Mouse (Mus musculus): ENCODE measurements around the gene Atg3. TPM values are rescaled to one million over a fixed set of nuclear protein-coding genes. Genes with fewer than 3 reads are reported as not detected.

The Atg3 gene
- polyA plus RNA-seq (2014; fragmentation: Nextera tagmentation; extraction: Ambion mirVana) = 44.4 and 46.3 TPM in 2 replicates

DNA sequence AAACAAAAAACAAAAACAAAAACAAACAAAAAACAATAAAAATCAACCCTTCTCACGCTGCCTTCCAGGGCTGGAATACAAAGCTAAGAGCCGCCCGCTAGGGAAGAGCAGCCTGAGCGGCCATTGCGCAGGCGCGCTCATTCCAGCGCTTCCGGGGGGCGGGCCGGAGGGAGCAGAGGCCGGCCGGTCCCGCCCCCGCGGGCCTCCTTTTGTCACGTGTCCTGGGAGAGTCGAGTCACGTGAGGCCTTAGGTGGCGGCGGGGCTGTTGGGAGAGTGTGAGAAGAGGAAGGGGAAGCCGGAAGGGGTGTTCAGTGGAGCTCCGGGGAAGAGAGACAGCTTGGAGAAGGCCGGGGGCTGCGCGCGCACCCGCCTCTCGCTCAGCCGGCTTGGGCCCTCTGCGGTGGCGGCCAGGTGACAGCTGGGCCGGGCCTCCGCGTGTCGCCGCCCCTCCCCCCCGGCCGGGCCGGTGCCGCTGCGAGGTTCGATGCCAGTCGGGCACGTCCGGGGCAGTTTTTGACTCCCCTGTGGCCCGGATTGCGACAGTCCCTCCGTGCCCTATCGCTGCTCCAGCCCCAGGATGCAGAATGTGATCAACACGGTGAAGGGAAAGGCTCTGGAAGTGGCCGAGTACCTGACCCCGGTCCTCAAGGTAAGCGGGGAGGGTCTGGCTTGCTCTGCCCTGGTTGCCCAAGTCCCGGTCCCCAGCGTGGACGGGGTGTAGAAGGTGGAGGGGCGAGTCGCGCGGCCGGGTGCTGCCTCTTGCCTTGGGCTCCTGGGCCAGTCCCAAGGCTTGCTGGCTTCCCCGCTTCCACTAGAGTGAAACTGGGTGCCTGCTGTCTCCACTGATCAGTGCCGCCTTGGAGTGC, at the start of gene Atg3, which contains the start of gene Slc35a5:
Atg3 (plus strand) TSS at position 264 of the 867 bp plus-strand sequence.
Slc35a5 (minus strand) TSS at position 185 of the 867 bp plus-strand sequence.
- peaks cover 3% of the 10 kb centered on the region; the same call in 1 of the 2 replicates for H3K4me1 ChIP-seq (replicated peaks; ENCODE audit: control insufficient read depth, insufficient read depth, low read length)

DNA sequence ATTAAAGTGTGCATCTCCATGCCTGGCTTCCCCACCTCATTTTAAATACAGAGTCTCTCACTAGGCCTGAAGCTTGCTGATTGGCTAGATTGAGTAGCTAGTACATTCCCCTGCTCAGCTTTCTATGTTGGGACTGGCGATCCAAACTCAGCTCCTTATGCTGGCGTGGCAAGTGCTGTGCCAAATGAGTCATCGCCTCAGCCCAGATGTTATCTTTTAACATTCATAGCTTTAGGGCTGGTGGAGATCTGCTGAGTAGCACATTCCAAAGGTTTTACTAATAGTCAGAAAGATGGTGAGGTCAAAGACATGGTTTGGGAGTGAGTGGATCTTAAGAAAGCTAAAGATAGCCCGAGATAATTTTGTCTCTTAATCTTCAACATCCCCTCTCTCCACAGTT, 48.1 kb upstream of the Atg3 start:
- H3K27me3 ChIP-seq (ENCODE audit: control insufficient read depth, insufficient read depth, low read length) = no peaks in the 10 kb centered on the region
- no peak overlapping the region for H3K27ac ChIP-seq (ENCODE audit: low read depth, low read length)
- no peak overlapping the region for H3K4me3 ChIP-seq (ENCODE audit: low read depth, low read length)
- H3K9ac ChIP-seq (ENCODE audit: low read depth, low read length) = no peak overlapping the region
- DNase-seq (ENCODE audit: low spot score) (no peak), ATAC-seq (ENCODE audit: low FRiP score) (no peak)
- WGBS = 77% methylated on average over 4 of the region's 4 CpGs
- no peaks in the 10 kb centered on the region for H3K4me1 ChIP-seq (replicated peaks; ENCODE audit: control insufficient read depth, insufficient read depth, low read length)
- H3K36me3 ChIP-seq (ENCODE audit: control insufficient read depth, insufficient read depth, low read length) = no peaks in the 10 kb centered on the region
- no peaks in the 10 kb centered on the region for H3K9me3 ChIP-seq (ENCODE audit: control insufficient read depth, low read length)
- H3K4me2 ChIP-seq (replicated peaks; ENCODE audit: low read depth, low read length) = no peak overlapping the region

More for the DNA sequence above, at the start of gene Atg3, which contains the start of gene Slc35a5:
- Histone ChIP-seq H3K4me3 (ENCODE audit: low read depth, low read length) (peak within 1 kb of the TSS; percentile 82), H3K9ac (ENCODE audit: low read depth, low read length) (peak within 1 kb of the TSS; percentile 82), H3K9me3 (ENCODE audit: control insufficient read depth, low read length) (no peaks in the 10 kb centered on the region), H3K27ac (ENCODE audit: low read depth, low read length) (peak within 1 kb of the TSS; percentile 84), H3K27me3 (ENCODE audit: control insufficient read depth, insufficient read depth, low read length) (no peaks in the 10 kb centered on the region), H3K4me2 (replicated peaks; ENCODE audit: low read depth, low read length) (peak within 1 kb of the TSS; percentile 80), H3K36me3 (ENCODE audit: control insufficient read depth, insufficient read depth, low read length) (no peaks in the 10 kb centered on the region)
- under 1% methylated on average over 49 of the region's 64 CpGs for WGBS
- DNase-seq (ENCODE audit: low spot score) (peak; percentile 99), ATAC-seq (ENCODE audit: low FRiP score) (peak; percentile 99)

DNA sequence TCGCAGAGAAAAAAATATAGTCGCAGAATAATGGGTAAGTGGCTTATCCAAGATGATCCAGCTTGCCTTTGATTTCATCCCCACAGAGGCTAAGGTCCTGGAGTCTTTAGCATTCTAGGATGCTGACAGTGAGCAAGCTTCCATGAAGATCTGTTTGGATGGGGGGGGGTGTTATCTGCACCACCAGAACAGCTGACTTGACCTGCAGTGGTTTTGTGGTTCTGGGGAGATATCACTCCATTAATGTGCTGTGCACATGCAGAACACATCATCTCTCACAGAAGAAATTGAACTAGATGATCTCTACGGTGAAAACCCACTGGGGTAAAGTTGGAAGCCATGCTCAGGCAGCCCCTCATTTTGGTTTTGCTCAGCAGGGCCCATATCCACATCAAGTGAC, 41.4 kb upstream of the Atg3 start:
- Histone ChIP-seq H3K36me3 (ENCODE audit: control insufficient read depth, insufficient read depth, low read length) (no peaks in the 10 kb centered on the region), H3K27ac (ENCODE audit: low read depth, low read length) (no peak overlapping the region), H3K4me3 (ENCODE audit: low read depth, low read length) (no peak overlapping the region), H3K4me2 (replicated peaks; ENCODE audit: low read depth, low read length) (no peak overlapping the region), H3K9ac (ENCODE audit: low read depth, low read length) (no peak overlapping the region), H3K9me3 (ENCODE audit: control insufficient read depth, low read length) (no peaks in the 10 kb centered on the region), H3K27me3 (ENCODE audit: control insufficient read depth, insufficient read depth, low read length) (no peaks in the 10 kb centered on the region), H3K4me1 (replicated peaks; ENCODE audit: control insufficient read depth, insufficient read depth, low read length) (no peaks in the 10 kb centered on the region)
- DNase-seq (ENCODE audit: low spot score) = no peak
- 91% methylated on average over 3 of the region's 3 CpGs for WGBS
- ATAC-seq (ENCODE audit: low FRiP score) = no peak

DNA sequence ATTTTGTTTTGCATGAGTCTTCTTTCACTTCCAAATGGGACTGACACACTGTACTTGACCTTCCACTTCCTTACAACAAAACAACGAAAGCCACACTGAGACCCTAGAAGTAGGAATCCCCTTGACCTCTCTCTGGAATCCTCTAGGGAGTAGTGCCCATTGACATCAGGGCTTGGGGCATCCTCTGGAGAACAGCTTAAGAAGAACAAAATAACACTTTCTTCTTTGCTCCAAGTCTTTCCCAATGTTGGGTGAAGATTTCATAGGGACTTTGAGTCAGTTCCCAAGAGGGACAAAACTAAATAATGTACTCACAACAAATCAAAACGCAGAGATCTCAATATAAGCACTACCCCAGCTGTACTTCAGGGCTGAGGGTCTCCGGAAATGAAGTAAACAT, 39.8 kb upstream of the Atg3 start:
- Histone ChIP-seq H3K9me3 (ENCODE audit: control insufficient read depth, low read length) (no peaks in the 10 kb centered on the region), H3K27me3 (ENCODE audit: control insufficient read depth, insufficient read depth, low read length) (no peaks in the 10 kb centered on the region), H3K36me3 (ENCODE audit: control insufficient read depth, insufficient read depth, low read length) (no peaks in the 10 kb centered on the region), H3K4me1 (replicated peaks; ENCODE audit: control insufficient read depth, insufficient read depth, low read length) (no peaks in the 10 kb centered on the region), H3K4me3 (ENCODE audit: low read depth, low read length) (no peak overlapping the region), H3K4me2 (replicated peaks; ENCODE audit: low read depth, low read length) (no peak overlapping the region), H3K9ac (ENCODE audit: low read depth, low read length) (no peak overlapping the region), H3K27ac (ENCODE audit: low read depth, low read length) (no peak overlapping the region)
- ATAC-seq (ENCODE audit: low FRiP score) (no peak), DNase-seq (ENCODE audit: low spot score) (no peak)
- WGBS = 81% methylated on average over 3 of the region's 3 CpGs

DNA sequence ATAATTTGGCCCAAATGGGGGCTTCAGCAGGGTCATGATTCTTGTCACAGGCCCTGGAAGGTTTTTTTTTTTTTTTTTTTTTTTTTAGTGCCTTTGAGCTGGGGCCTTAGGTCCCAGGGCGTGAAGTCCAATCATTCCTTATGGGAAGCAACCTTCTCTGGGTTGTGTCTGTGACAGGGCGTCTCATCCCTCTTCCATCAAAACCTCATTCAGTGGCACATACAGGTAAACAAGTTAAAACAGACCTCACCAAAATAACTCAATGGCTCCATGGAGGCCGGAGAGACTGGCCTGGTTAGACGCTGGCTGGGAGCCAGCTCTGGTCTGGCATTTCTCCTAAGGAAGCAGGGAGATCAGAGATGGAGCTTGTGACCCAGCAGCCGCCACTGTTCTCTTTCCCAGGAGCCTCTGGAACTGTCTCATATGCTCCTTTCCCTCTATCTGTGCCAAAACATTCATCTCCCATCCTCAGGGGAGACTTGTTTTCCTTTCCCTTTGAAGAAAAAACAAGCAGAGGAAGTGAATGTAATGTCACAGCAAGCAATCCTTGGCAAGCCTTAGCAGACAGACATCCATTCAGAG, 37.6 kb upstream of the Atg3 start:
- DNase-seq (ENCODE audit: low spot score) = no peak
- H3K36me3 ChIP-seq (ENCODE audit: control insufficient read depth, insufficient read depth, low read length) = no peaks in the 10 kb centered on the region
- H3K4me2 ChIP-seq (replicated peaks; ENCODE audit: low read depth, low read length) = no peak overlapping the region
- no peak overlapping the region for H3K9ac ChIP-seq (ENCODE audit: low read depth, low read length)
- no peak overlapping the region for H3K27ac ChIP-seq (ENCODE audit: low read depth, low read length)
- H3K4me1 ChIP-seq (replicated peaks; ENCODE audit: control insufficient read depth, insufficient read depth, low read length) = no peaks in the 10 kb centered on the region
- no peak overlapping the region for H3K4me3 ChIP-seq (ENCODE audit: low read depth, low read length)
- no peaks in the 10 kb centered on the region for H3K9me3 ChIP-seq (ENCODE audit: control insufficient read depth, low read length)
- no peaks in the 10 kb centered on the region for H3K27me3 ChIP-seq (ENCODE audit: control insufficient read depth, insufficient read depth, low read length)
- WGBS = 74% methylated on average over 5 of the region's 5 CpGs
- no peak for ATAC-seq (ENCODE audit: low FRiP score)

DNA sequence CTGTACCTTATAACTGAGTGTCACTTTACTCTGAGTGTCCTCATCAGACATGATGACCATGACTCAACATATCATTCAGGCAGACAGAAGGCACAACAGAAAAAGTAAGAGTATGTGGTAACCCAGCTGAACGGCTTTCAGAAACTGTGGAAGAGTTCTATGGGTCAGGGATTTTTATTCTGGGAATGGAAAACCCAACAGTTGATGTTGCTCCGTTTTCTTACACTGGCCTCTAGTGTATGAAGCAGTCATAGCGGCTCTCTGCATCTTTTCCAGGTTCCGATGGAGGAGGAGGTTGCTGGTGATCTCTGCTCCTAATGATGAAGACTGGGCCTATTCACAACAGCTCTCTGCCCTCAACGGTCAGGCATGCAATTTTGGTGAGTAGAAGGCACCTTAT, 36.0 kb upstream of the Atg3 start:
- Histone ChIP-seq H3K4me1 (replicated peaks; ENCODE audit: control insufficient read depth, insufficient read depth, low read length) (no peaks in the 10 kb centered on the region), H3K9ac (ENCODE audit: low read depth, low read length) (no peak overlapping the region), H3K4me2 (replicated peaks; ENCODE audit: low read depth, low read length) (no peak overlapping the region), H3K27me3 (ENCODE audit: control insufficient read depth, insufficient read depth, low read length) (no peaks in the 10 kb centered on the region), H3K36me3 (ENCODE audit: control insufficient read depth, insufficient read depth, low read length) (no peaks in the 10 kb centered on the region), H3K4me3 (ENCODE audit: low read depth, low read length) (no peak overlapping the region), H3K27ac (ENCODE audit: low read depth, low read length) (no peak overlapping the region), H3K9me3 (ENCODE audit: control insufficient read depth, low read length) (no peaks in the 10 kb centered on the region)
- ATAC-seq (ENCODE audit: low FRiP score) (no peak), DNase-seq (ENCODE audit: low spot score) (no peak)
- 76% methylated on average over 5 of the region's 5 CpGs for WGBS

DNA sequence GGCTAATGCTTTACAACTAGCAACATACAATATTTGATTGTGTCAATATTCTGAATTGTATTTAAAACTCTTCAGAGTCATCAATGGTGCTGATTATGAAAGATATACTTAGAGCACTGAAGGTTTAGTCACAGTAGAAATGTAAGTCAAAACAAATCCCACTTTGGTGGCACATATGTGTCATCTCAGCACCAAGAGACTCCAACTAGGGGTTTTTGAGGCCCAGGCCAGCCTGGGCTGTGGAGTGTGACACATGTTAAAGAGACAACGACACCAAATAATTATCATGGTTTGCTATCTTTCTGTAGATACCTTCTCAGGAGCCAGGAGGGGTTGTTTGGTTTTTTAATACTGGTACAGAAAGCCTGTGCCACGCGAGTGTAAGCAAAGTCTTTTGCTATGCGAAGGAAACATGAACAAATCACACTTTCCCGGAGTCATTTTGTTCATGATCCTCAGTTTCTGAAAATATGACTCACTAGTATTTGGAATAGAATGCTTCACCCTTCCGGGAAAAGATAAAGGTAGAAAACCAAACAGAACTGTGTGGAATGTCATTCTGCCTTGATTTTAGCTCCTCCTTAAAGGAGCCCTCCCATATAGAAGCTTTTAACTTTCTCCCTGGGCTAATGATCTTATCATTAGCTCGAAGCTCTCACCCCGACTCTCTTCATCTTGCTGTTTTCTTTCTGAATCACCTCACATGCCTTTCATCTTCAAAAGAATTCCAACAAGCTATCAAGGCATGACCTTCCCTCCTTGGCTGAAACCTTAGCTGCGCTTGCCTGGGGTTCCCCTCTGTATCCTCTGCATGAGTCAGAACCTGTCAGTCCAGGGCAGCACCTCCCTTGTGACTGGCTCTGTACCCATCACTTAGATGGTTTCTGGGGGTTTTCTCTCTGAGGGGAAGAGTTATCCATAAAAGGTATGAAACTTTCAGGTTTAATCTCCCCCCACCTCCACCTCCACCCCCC, 34.1 kb upstream of the Atg3 start:
- no peak overlapping the region for H3K4me3 ChIP-seq (ENCODE audit: low read depth, low read length)
- H3K9ac ChIP-seq (ENCODE audit: low read depth, low read length) = no peak overlapping the region
- H3K4me2 ChIP-seq (replicated peaks; ENCODE audit: low read depth, low read length) = no peak overlapping the region
- no peak overlapping the region for H3K27ac ChIP-seq (ENCODE audit: low read depth, low read length)
- H3K4me1 ChIP-seq (replicated peaks; ENCODE audit: control insufficient read depth, insufficient read depth, low read length) = no peaks in the 10 kb centered on the region
- WGBS = 71% methylated on average over 9 of the region's 9 CpGs
- H3K9me3 ChIP-seq (ENCODE audit: control insufficient read depth, low read length) = no peaks in the 10 kb centered on the region
- DNase-seq (ENCODE audit: low spot score) = no peak
- H3K27me3 ChIP-seq (ENCODE audit: control insufficient read depth, insufficient read depth, low read length) = no peaks in the 10 kb centered on the region
- H3K36me3 ChIP-seq (ENCODE audit: control insufficient read depth, insufficient read depth, low read length) = no peaks in the 10 kb centered on the region
- ATAC-seq (ENCODE audit: low FRiP score) = no peak

DNA sequence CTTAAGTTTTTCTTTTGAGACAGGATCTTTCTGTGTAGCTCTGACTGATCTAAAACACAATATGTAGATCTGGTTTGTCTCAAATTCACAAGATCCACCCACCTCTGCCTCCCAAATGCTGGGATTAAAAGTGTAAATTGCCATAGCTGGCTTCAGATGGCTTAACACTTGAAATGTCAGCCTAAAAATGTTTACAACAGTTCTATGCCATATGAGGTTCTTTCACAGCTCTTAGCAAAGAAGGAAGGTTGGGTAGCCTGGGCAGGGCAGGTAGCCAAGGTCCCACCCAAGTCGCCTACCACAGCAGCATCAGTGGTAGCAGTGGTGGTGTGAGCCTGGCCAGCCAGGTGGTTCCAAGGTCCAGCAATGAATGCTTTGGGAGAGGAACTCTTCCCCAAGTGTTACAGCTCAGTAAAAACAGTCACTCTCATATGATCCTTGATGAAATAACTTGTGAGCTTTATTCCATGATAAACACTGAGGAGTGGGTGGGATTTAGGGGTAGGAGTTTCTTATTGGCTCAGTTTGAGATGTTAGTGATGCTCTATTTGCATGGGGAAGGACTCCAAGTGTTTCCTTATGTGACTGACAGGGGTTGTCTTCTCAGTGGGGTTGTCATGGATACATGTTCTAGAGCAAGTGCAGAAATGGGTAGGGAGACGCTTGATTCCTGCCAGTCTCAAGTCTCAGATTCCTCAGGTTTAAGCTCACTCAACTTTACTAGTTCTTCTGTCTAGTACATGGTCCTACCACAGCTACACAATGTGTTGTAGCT, 30.5 kb upstream of the Atg3 start:
- H3K4me2 ChIP-seq (replicated peaks; ENCODE audit: low read depth, low read length) = no peak overlapping the region
- ATAC-seq (ENCODE audit: low FRiP score) (no peak), DNase-seq (ENCODE audit: low spot score) (no peak)
- H3K9ac ChIP-seq (ENCODE audit: low read depth, low read length) = no peak overlapping the region
- H3K4me3 ChIP-seq (ENCODE audit: low read depth, low read length) = no peak overlapping the region
- H3K36me3 ChIP-seq (ENCODE audit: control insufficient read depth, insufficient read depth, low read length) = no peaks in the 10 kb centered on the region
- no peak overlapping the region for H3K27ac ChIP-seq (ENCODE audit: low read depth, low read length)
- 86% methylated on average over 2 of the region's 2 CpGs for WGBS
- no peaks in the 10 kb centered on the region for H3K27me3 ChIP-seq (ENCODE audit: control insufficient read depth, insufficient read depth, low read length)
- no peaks in the 10 kb centered on the region for H3K4me1 ChIP-seq (replicated peaks; ENCODE audit: control insufficient read depth, insufficient read depth, low read length)
- no peaks in the 10 kb centered on the region for H3K9me3 ChIP-seq (ENCODE audit: control insufficient read depth, low read length)

All from hindbrain, embryonic 11.5 days (tissue).